Mouse (Mus musculus): ENCODE measurements around the gene Ttc8.

- TF ChIP-seq POLR2A (IDR thresholded peaks at IDR 0.05; ENCODE audit: low read depth, low read length), result no peak
- no peak for TF ChIP-seq CTCF (IDR thresholded peaks at IDR 0.05; ENCODE audit: extremely low read depth, insufficient read depth, insufficient read length, insufficient replicate concordance)
Observed at GRCm38 (mm10) chr12:98872836-98873235, 47.5 kb upstream of the Ttc8 start.

Measured in spleen, adult 2 months (tissue).